Mouse (Mus musculus): Measurements from ENCODE around the gene Cd163l1.

The Cd163l1 gene

GRCm38 (mm10) chr7:140220375-140220774, 2.3 kb downstream of the Cd163l1 start:
- no peak for DNase-seq (ENCODE audit: low spot score)

- DNase-seq (ENCODE audit: low spot score), result no peak
Measured at GRCm38 (mm10) chr7:140224209-140224608, 6.1 kb downstream of the Cd163l1 start.

GRCm38 (mm10) chr7:140228476-140228875, 10.4 kb downstream of the Cd163l1 start:
- no peak for DNase-seq (ENCODE audit: low spot score)

GRCm38 (mm10) chr7:140231026-140231425, 13.0 kb downstream of the Cd163l1 start:
- DNase-seq (ENCODE audit: low spot score), result no peak

- DNase-seq (ENCODE audit: low spot score), result no peak
Measured at GRCm38 (mm10) chr7:140233696-140234095, 15.6 kb downstream of the Cd163l1 start.

GRCm38 (mm10) chr7:140247216-140247615, 29.1 kb downstream of the Cd163l1 start, which contains the start of gene 5830411N06Rik:
Gene 5830411N06Rik (plus strand): TSS chr7:140247284.
- no peak for DNase-seq (ENCODE audit: low spot score)

- DNase-seq (ENCODE audit: low spot score), result no peak
Measured at GRCm38 (mm10) chr7:140253780-140254299, 35.8 kb downstream of the Cd163l1 start.

Measured in testis, postnatal 14 days (tissue).